Mouse (Mus musculus): ENCODE results near the gene Gid8. TPM values are rescaled to one million over a fixed set of nuclear protein-coding genes. Genes with fewer than 3 reads are reported as not detected.
"Not testable (repeated sequence)": the region's sequence is repeated elsewhere in the genome, so short reads cannot be mapped to it uniquely, and the experiment has no call there.

Gene Gid8
- polyA plus RNA-seq, 1 experiment: 78.5 TPM

GRCm38 (mm10) chr2:180711527-180711926 lies 1.6 kb downstream of the Gid8 start:
- H3K27me3 ChIP-seq (ENCODE audit: control insufficient read depth, insufficient read depth, low read length, poor library complexity, severe bottlenecking): no peaks in the 10 kb centered on the region
- H3K36me3 ChIP-seq (ENCODE audit: control insufficient read depth, insufficient read depth, low read length, poor library complexity, severe bottlenecking): peaks cover 45% of the 10 kb centered on the region
- peak overlapping the region; percentile 97 for H3K9ac ChIP-seq (ENCODE audit: low read depth, poor library complexity, severe bottlenecking)
- H3K27ac ChIP-seq (ENCODE audit: insufficient read depth, low read length): peak overlapping the region; percentile 86
- H3K4me1 ChIP-seq (ENCODE audit: control insufficient read depth, insufficient read depth, low read length): peaks cover 1% of the 10 kb centered on the region
- peak; percentile 80; the same call in 1 of the 2 replicates for TF ChIP-seq EP300 (IDR thresholded peaks at IDR 0.05; ENCODE audit: insufficient read depth, low read depth, low read length)
- TF ChIP-seq CTCF (IDR thresholded peaks at IDR 0.05; ENCODE audit: low read depth, low read length): no peak
- H3K9me3 ChIP-seq (replicated peaks; ENCODE audit: control insufficient read depth, insufficient read depth, low read length, poor library complexity, severe bottlenecking): no peaks in the 10 kb centered on the region
- H3K4me3 ChIP-seq (ENCODE audit: low read depth, low read length): peak overlapping the region; percentile 88

DNA sequence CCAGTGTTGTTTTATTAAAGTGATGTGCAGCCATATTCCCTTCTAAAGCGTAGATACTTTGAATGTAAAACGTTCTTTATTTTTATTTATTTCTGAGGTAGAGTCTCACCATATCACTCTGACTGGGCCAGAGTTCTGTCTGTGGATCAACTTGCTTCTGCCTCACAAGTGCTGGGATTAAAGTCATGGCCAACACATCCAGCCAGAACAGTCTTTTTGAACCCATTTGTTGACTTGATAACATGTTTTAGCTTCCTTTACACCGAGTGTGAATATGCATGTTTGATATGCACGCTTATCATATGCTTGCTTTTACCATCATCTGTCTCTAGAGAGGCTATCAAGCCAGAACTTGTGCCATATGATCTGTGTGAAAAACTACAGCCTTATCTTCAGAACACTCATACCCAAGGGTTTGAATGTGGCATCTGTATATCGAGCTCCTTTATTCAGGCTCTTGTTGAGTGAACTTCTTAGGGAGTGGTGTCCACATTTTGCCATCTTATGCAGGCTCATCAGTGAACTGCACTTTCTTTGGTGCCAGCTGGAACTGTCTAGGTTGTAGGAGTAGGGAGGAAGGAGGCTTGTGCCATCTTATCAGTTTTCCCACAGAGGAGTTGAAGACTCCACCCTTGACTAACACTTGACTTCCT lies 2.2 kb downstream of the Gid8 start:
- Histone ChIP-seq H3K4me1 (ENCODE audit: control insufficient read depth, insufficient read depth, low read length) (peaks cover 1% of the 10 kb centered on the region), H3K27ac (ENCODE audit: insufficient read depth, low read length) (peak overlapping the region; percentile 74), H3K9ac (ENCODE audit: low read depth, poor library complexity, severe bottlenecking) (peak overlapping the region; percentile 39; the same call in 1 of the 2 replicates), H3K36me3 (ENCODE audit: control insufficient read depth, insufficient read depth, low read length, poor library complexity, severe bottlenecking) (peaks cover 46% of the 10 kb centered on the region), H3K9me3 (replicated peaks; ENCODE audit: control insufficient read depth, insufficient read depth, low read length, poor library complexity, severe bottlenecking) (no peaks in the 10 kb centered on the region), H3K4me3 (ENCODE audit: low read depth, low read length) (no peak overlapping the region), H3K27me3 (ENCODE audit: control insufficient read depth, insufficient read depth, low read length, poor library complexity, severe bottlenecking) (no peaks in the 10 kb centered on the region)
- TF ChIP-seq POLR2A (IDR thresholded peaks at IDR 0.05; ENCODE audit: insufficient read depth, low read length): no peak
- no peak for TF ChIP-seq EP300 (IDR thresholded peaks at IDR 0.05; ENCODE audit: insufficient read depth, low read depth, low read length)

GRCm38 (mm10) chr2:180722748-180723147 lies 12.8 kb downstream of the Gid8 start:
- not testable (repeated sequence) for H3K4me3 ChIP-seq (ENCODE audit: low read depth, low read length); H3K4me1 ChIP-seq (ENCODE audit: control insufficient read depth, insufficient read depth, low read length); H3K9ac ChIP-seq (ENCODE audit: low read depth, poor library complexity, severe bottlenecking); H3K27ac ChIP-seq (ENCODE audit: insufficient read depth, low read length); H3K27me3 ChIP-seq (ENCODE audit: control insufficient read depth, insufficient read depth, low read length, poor library complexity, severe bottlenecking)
- peaks cover 16% of the 10 kb centered on the region for H3K9me3 ChIP-seq (replicated peaks; ENCODE audit: control insufficient read depth, insufficient read depth, low read length, poor library complexity, severe bottlenecking)
- H3K36me3 ChIP-seq (ENCODE audit: control insufficient read depth, insufficient read depth, low read length, poor library complexity, severe bottlenecking): peaks cover 51% of the 10 kb centered on the region

- Histone ChIP-seq H3K4me3 (ENCODE audit: low read depth, low read length) (no peak overlapping the region), H3K36me3 (ENCODE audit: control insufficient read depth, insufficient read depth, low read length, poor library complexity, severe bottlenecking) (peaks cover 42% of the 10 kb centered on the region), H3K27ac (ENCODE audit: insufficient read depth, low read length) (peak overlapping the region; percentile 58), H3K9ac (ENCODE audit: low read depth, poor library complexity, severe bottlenecking) (no peak overlapping the region), H3K9me3 (replicated peaks; ENCODE audit: control insufficient read depth, insufficient read depth, low read length, poor library complexity, severe bottlenecking) (peaks cover 16% of the 10 kb centered on the region), H3K4me1 (ENCODE audit: control insufficient read depth, insufficient read depth, low read length) (peaks cover 15% of the 10 kb centered on the region), H3K27me3 (ENCODE audit: control insufficient read depth, insufficient read depth, low read length, poor library complexity, severe bottlenecking) (no peaks in the 10 kb centered on the region)
- no peak for TF ChIP-seq CTCF (IDR thresholded peaks at IDR 0.05; ENCODE audit: low read depth, low read length)
- no peak for TF ChIP-seq POLR2A (IDR thresholded peaks at IDR 0.05; ENCODE audit: insufficient read depth, low read length)
Observed at GRCm38 (mm10) chr2:180723865-180724264, 13.9 kb downstream of the Gid8 start.

DNA sequence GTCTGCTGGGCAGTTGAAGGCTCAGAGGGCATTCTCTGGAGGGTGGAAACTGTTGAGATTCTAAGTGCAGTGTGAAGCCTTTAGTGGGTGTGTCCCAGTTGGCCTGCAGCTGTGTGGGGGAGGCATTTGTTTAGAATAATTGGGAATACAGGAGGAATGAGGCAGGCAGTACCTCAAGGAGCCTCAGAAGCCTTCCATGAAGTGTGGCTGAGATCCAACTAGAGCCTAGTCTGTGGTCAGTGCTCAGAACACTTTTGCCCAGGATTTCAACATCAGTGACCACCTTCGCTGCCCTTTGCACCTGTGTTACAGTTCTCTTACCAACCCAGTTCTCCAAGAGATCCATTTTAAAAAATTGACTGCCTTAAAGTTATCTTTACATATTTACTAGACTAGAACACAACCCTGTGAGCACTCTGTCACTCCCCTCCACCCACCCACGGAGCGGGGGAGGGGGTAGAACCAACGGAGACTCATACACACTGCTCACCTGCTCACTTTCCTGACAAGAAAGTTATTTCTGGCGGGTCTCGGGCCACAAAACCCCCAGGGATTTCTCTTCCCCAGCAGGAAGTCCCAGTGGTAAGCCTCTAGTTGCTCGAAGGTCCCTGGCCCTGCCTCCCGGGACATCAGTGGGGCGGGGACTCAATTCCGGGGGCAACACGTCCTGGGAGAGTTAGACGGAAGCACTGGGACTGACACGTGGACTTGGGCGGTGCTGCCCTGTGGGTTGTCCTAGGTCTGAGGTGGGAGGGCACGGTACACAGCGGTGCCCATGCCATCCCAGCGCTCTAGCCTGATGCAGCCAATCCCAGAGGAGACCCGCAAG lies 14.9 kb downstream of the Gid8 start, which contains the start of gene Slc17a9:
Gene Slc17a9 (plus strand): TSS at position 679 of the 829 bp plus-strand sequence.
- Histone ChIP-seq H3K4me1 (ENCODE audit: control insufficient read depth, insufficient read depth, low read length) (peaks cover 15% of the 10 kb centered on the region), H3K4me3 (ENCODE audit: low read depth, low read length) (peak within 1 kb of the TSS; percentile 51), H3K9ac (ENCODE audit: low read depth, poor library complexity, severe bottlenecking) (peak within 1 kb of the TSS; percentile 48), H3K27me3 (ENCODE audit: control insufficient read depth, insufficient read depth, low read length, poor library complexity, severe bottlenecking) (no peaks in the 10 kb centered on the region), H3K9me3 (replicated peaks; ENCODE audit: control insufficient read depth, insufficient read depth, low read length, poor library complexity, severe bottlenecking) (peaks cover 16% of the 10 kb centered on the region), H3K27ac (ENCODE audit: insufficient read depth, low read length) (peak within 1 kb of the TSS; percentile 58), H3K36me3 (ENCODE audit: control insufficient read depth, insufficient read depth, low read length, poor library complexity, severe bottlenecking) (peaks cover 35% of the 10 kb centered on the region)
- no peak for TF ChIP-seq POLR2A (IDR thresholded peaks at IDR 0.05; ENCODE audit: insufficient read depth, low read length)
- no peak for TF ChIP-seq CTCF (IDR thresholded peaks at IDR 0.05; ENCODE audit: low read depth, low read length)
- no peak; the same call in 1 of the 2 replicates for TF ChIP-seq EP300 (IDR thresholded peaks at IDR 0.05; ENCODE audit: insufficient read depth, low read depth, low read length)

DNA sequence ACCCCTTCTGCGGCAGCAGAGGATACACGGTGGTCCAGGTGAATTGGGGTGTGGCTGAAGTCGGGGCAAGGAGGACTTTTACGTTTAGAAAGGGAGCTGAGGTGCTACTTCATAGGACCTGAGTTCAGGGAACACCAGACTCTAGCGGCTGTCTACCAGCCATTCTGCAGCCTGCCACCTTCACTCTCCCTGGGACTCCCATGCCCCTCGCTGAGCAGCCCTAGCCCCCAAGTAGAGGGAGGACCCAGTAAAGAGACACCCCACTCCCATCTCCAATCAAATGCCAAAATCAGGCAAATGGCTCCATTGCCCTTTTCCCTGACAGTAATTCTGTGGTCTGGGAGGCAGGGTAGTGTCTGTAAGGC lies 15.5 kb downstream of the Gid8 start:
- TF ChIP-seq POLR2A (IDR thresholded peaks at IDR 0.05; ENCODE audit: insufficient read depth, low read length) (no peak), CTCF (IDR thresholded peaks at IDR 0.05; ENCODE audit: low read depth, low read length) (no peak), EP300 (IDR thresholded peaks at IDR 0.05; ENCODE audit: insufficient read depth, low read depth, low read length) (no peak)
- Histone ChIP-seq H3K9ac (ENCODE audit: low read depth, poor library complexity, severe bottlenecking) (peak overlapping the region; percentile 48), H3K4me1 (ENCODE audit: control insufficient read depth, insufficient read depth, low read length) (peaks cover 15% of the 10 kb centered on the region), H3K4me3 (ENCODE audit: low read depth, low read length) (peak overlapping the region; percentile 51), H3K27me3 (ENCODE audit: control insufficient read depth, insufficient read depth, low read length, poor library complexity, severe bottlenecking) (no peaks in the 10 kb centered on the region), H3K36me3 (ENCODE audit: control insufficient read depth, insufficient read depth, low read length, poor library complexity, severe bottlenecking) (peaks cover 29% of the 10 kb centered on the region), H3K9me3 (replicated peaks; ENCODE audit: control insufficient read depth, insufficient read depth, low read length, poor library complexity, severe bottlenecking) (peaks cover 16% of the 10 kb centered on the region), H3K27ac (ENCODE audit: insufficient read depth, low read length) (peak overlapping the region; percentile 58)

All from ES-Bruce4 (cell line).